Mouse (Mus musculus) cortical plate, adult 2 months (tissue): ENCODE data around the gene Srp72.

Experiments
- CTCF ChIP-seq: fragments of 200-500 bp; IDR thresholded peaks from 2 replicates; pipeline ENCODE4 v1.5.1; 2011; ENCODE audit warnings: mild to moderate bottlenecking, control low read depth, low read length; ENCODE audit not compliant: insufficient read depth; ENCODE audit errors: extremely low read depth
- POLR2A ChIP-seq: fragments of 200-500 bp; IDR thresholded peaks from 2 replicates; pipeline ENCODE4 v1.6.1; 2011; ENCODE audit warnings: mild to moderate bottlenecking, low read length, control low read depth; ENCODE audit not compliant: insufficient read depth; ENCODE audit errors: extremely low read depth

DNA sequence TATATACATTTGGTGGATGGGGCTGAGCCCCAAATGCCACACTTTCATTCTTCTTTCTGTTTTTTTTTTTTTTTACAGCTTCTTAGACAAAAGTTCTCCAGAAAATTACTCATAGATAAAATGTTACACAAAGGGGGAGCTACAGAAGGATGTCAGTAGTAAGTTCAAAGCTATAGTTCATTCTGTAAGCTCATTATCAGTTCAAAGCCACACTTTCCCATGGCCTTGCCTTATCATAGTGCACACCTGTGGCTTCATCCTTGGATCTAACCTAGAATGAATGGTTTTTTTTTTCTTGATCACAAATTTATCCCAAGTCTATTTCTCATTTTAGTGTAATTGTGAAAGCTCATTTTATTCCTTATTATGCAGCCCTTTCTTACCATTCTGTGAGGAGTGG is 64.9 kb downstream of the Srp72 start:
- TF ChIP-seq CTCF (no peak), POLR2A (no peak)
